Mouse (Mus musculus): ENCODE measurements around the gene Cd55b. TPM values are rescaled to one million over a fixed set of nuclear protein-coding genes. Genes with fewer than 3 reads are reported as not detected.
"Not testable (repeated sequence)": the region's sequence is repeated elsewhere in the genome, so short reads cannot be mapped to it uniquely, and the experiment has no call there.

Cd55b gene
- total RNA-seq (2021): under 1 TPM in 1 of 2 experiments, not detected in 1; 0.40 TPM
- long read RNA-seq, experiment 1: 0 reads
- long read RNA-seq, experiment 2: 0 reads

- DNase-seq: peak in 1 of 2 experiments; percentile 6
These were observed at the start of gene Cd55b for GRCm38 (mm10) chr1:130422664-130423111. Gene Cd55b (minus strand): TSS chr1:130423009.

GRCm38 (mm10) chr1:130470074-130470473 lies 47.3 kb upstream of the Cd55b start:
- DNase-seq: no peak

GRCm38 (mm10) chr1:130467453-130467852 lies 44.6 kb upstream of the Cd55b start:
- no peak for DNase-seq

- no peak for DNase-seq
These were observed 41.4 kb upstream of the Cd55b start for GRCm38 (mm10) chr1:130464173-130464572.

GRCm38 (mm10) chr1:130462867-130463266 lies 40.1 kb upstream of the Cd55b start:
- no peak for DNase-seq

- DNase-seq: peak; percentile 86 to 90
These were observed 39.5 kb upstream of the Cd55b start, which contains the start of gene Cd55 for GRCm38 (mm10) chr1:130462084-130462861. Gene Cd55 (minus strand): TSS chr1:130462744.

GRCm38 (mm10) chr1:130455111-130455510 lies 32.3 kb upstream of the Cd55b start:
- DNase-seq: no peak

GRCm38 (mm10) chr1:130442930-130443329 lies 20.1 kb upstream of the Cd55b start:
- DNase-seq: not testable (repeated sequence)

GRCm38 (mm10) chr1:130430920-130431319 lies 8.1 kb upstream of the Cd55b start:
- no peak for DNase-seq

- DNase-seq: not testable (repeated sequence)
These were observed 5.9 kb upstream of the Cd55b start for GRCm38 (mm10) chr1:130428667-130429066.

- not testable (repeated sequence) for DNase-seq
These were observed 4.5 kb upstream of the Cd55b start for GRCm38 (mm10) chr1:130427175-130427853.

GRCm38 (mm10) chr1:130422033-130422432 lies 776 bp downstream of the Cd55b start:
- not testable (repeated sequence) for DNase-seq

- not testable (repeated sequence) for DNase-seq
These were observed 25.7 kb downstream of the Cd55b start for GRCm38 (mm10) chr1:130397109-130397508.

- not testable (repeated sequence) for DNase-seq
These were observed 35.5 kb downstream of the Cd55b start for GRCm38 (mm10) chr1:130387282-130387681.

- no peak for DNase-seq
These were observed 44.9 kb downstream of the Cd55b start for GRCm38 (mm10) chr1:130377726-130378429.

GRCm38 (mm10) chr1:130374173-130374785 lies 48.5 kb downstream of the Cd55b start:
- no peak for DNase-seq

- DNase-seq: no peak
These were observed 49.3 kb downstream of the Cd55b start for GRCm38 (mm10) chr1:130373398-130374083.

- peak; percentile 36 to 47 for DNase-seq
These were observed 50.8 kb downstream of the Cd55b start for GRCm38 (mm10) chr1:130371895-130372528.

GRCm38 (mm10) chr1:130371291-130371690 lies 51.5 kb downstream of the Cd55b start:
- DNase-seq: peak; percentile 29 to 62

- peak; percentile 4 to 9 for DNase-seq
These were observed 72.7 kb downstream of the Cd55b start for GRCm38 (mm10) chr1:130350077-130350635.
